Mouse (Mus musculus): ENCODE data around the gene Smap2. TPM values are rescaled to one million over a fixed set of nuclear protein-coding genes. Genes with fewer than 3 reads are reported as not detected.

Gene Smap2
- 38.3 and 41.2 TPM in 2 replicates for polyA plus RNA-seq (2012; rRNA removed)

DNA sequence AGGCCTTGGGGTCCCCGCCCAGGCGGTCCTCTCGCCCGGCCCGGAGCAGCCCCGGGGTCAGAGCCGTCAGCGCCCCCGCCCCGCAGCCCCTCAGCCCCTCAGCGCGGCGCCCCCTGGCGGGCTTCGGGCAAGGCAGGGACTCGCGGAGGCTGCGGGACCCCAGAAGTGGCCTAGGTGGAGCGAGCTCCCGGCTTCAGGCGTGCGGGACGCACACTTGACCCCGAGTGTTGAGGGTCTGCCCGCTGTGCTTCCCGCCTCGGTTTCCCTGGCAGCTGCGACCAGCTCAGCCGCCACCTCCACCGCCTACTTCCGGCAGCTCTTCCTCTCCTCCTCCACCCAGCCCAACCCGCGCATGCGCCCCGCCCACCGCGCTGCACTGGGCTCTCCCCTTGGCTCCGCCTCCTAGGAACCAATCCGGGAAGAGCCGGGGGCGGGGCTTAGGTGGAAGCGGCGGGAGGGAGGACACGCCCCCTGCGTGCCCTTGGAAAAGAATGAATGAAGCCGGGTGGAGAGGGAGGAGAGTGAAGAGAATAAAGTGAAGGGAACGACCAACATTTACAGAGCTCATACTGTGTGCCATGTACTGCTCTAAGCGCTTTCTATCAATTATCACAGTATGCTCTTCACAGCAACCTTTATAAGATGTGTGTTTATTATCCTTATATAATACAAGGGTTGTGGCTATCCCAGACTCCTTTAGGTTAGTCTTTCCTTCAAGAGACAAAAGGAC is at the start of gene Smap2:
Gene Smap2, minus strand, starts transcription at position 320 of the 730 bp plus-strand sequence.

DNA sequence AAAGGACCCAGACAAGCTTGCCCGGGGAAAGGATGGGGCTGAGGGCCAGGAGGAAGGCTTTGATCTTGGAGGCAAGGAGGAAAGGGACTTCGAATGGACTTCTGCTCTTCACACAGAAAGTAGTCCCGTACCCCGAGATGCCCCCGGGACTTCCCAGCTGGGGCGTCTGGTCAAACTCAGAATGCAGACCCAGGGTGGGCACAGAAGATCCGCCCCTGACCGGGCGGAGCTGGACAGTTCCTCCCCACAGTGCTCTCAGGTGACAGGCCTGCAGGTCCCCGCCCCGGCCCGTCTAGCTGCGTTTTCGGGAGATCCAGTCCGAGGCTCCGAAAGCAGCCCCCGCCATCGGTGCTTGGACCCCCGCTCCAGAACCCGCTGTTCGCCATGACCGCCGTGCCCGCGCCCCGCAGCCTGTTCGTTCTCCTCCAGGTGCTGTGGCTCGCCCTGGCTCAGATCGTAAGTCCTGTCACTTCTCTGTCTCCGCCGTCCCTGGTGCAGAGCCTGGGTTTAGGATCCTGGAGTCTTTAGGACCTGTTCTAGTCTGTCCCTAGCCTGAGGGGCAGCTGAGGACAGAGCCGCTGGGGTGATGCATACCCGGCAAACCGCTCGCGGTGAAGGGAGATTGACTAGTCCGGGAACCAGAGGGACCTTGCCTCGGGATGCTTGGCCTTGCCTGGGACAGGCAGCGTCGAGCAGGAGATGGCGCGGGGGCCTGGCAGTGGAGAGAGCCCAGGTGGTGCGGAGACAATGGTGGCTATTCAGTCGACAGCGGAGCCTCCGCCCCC is 22.5 kb upstream of the Smap2 start, which contains the start of gene Col9a2:
Gene Col9a2, plus strand, starts transcription at position 55 of the 785 bp plus-strand sequence.

DNA sequence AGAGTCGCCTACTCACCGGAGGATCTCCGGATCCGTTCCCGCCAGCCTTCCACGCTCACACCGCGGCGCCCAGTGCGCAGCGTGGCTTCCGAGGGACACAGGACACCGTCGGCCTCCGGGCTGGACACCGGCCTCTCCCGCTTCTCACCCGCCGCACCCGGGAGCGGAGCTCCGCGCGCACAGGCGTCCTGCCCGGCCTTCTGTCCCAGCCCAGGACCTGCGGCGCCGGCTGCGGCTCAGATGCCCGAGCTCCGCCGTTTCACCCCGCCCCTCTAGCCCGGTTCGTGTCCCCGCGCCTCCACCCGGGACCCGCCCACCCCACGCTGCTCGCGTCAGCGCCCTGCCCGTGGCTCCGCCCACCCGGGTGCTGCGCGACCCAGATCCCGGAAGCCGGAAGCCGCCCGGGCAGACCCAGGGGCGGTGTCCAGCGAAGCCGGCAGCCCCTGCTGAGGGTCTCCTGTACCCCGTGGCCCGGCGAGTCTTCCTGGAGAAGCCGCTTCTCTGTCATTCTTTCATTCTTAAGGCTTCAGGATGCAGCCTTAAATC is 65.5 kb downstream of the Smap2 start, which contains the start of gene Zfp69:
Gene Zfp69, minus strand, starts transcription at position 272 of the 546 bp plus-strand sequence.

DNA sequence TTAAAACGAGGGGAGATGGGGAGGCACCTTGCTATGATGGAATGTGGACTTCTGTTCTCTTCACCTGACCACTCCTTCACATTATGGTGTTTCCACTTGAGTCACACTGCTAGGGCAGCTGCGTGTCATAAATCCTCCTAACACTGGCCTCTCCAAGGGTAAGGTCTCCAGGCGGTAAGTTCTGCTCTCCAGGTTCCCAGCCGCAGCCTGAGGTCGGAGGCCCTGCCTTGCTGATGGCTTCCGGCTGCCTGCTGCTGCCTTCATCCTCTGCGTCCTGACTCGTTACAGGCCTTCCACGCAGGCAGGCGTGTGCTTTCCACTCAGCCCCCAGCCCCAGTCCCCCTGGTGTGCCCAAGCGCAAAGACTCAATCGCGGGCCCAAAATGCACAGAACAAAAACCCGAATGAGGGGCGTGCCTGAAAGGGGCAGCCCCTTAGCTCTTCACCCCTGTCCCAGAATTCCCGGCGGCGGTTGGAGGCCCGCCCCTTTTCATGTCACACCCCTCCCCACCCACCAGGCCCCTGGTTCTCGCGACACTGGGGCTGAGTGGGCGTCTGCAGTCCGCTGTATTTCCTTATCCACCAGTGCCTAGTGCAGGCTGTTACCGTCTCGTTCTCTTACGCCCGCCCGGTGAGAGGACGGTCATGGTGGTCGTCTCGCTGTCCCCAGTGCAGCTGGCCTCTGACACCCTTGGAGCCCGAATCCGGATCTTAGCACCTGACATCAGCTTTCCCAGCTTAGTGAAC is 92.3 kb downstream of the Smap2 start, which contains the start of gene Exo5:
Gene Exo5, minus strand, starts transcription at position 464 of the 746 bp plus-strand sequence.

Other genes with a start within 250 kb of the Smap2 start
- gene Nfyc, start 185.7 kb downstream of the Smap2 start, polyA plus RNA-seq (2012; rRNA removed): 129 and 140 TPM in 2 replicates
- gene Rims3, start 162.4 kb downstream of the Smap2 start, polyA plus RNA-seq (2012; rRNA removed): 20.0 and 23.1 TPM in 2 replicates
- gene Exo5, start 92.2 kb downstream of the Smap2 start, polyA plus RNA-seq (2012; rRNA removed): 35.8 and 38.5 TPM in 2 replicates
- gene Zfp69, start 65.5 kb downstream of the Smap2 start, polyA plus RNA-seq (2012; rRNA removed): 3.7 and 4.4 TPM in 2 replicates
- 19.1 and 113 TPM in 2 replicates for gene Col9a2, start 22.1 kb upstream of the Smap2 start, polyA plus RNA-seq (2012; rRNA removed)
- gene Zmpste24, start 81.0 kb upstream of the Smap2 start, polyA plus RNA-seq (2012; rRNA removed): 17.9 and 18.0 TPM in 2 replicates
- gene Tmco2, start 92.0 kb upstream of the Smap2 start, polyA plus RNA-seq (2012; rRNA removed): not detected in 2 replicates
- gene Rlf, start 197.8 kb upstream of the Smap2 start, polyA plus RNA-seq (2012; rRNA removed): 20.7 and 22.0 TPM in 2 replicates